Mouse (Mus musculus): Measurements from ENCODE around the gene Unc80. TPM values are rescaled to one million over a fixed set of nuclear protein-coding genes. Genes with fewer than 3 reads are reported as not detected.
"Not testable (repeated sequence)": the region's sequence is repeated elsewhere in the genome, so short reads cannot be mapped to it uniquely, and the experiment has no call there.

Gene Unc80
- total RNA-seq, 2 experiments from 2014 or later: not detected

DNA sequence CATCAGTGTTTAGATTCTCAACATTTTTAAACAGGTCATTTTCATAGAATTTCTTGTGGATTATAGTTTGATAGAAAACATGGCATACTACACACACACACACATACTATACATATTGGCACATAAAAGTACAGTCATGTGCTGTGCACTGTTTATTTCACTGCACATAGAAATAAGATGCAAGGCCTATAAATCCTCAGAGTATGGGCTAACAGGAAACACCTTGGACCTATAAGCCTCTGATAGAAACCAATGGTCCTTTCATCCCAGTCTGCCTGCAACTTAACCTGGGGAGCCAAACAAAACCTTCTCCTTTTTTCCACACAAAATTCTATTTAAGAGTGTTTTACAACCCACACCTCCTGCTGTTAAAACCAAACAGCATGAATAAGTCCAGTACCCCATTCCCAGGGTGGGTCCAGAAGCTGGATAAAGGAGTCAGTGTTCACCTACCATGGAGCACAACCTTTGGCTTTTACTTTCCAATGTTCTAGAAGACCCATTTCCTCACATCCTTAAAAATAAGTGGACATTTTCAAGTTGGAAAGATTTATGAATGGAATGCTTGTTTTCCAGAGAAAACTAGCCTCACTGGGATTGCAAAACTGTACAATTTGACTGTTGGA is 129.1 kb downstream of the Unc80 start:
- ATAC-seq (replicated peaks; ENCODE audit: low FRiP score, poor library complexity, severe bottlenecking): no peak

DNA sequence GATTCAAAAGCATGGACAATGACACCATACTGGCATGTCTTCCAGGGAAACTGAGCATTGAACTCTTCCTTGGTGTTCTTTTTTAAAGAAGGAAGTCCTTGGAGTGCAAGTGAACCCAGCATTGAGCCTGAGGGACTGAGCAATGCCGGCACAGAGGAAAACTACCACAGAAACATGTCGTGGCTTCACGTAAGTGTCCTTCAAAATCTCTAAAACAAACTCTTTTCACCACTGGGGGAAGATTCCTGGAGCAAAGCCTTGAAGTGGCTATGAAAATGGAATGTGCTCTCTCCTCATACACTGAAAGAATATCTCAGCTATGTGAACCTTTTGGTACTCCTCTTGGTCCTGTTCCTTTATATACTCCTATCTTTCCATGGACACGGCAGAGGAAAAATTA is 140.1 kb downstream of the Unc80 start:
- ATAC-seq (replicated peaks; ENCODE audit: low FRiP score, poor library complexity, severe bottlenecking): no peak

DNA sequence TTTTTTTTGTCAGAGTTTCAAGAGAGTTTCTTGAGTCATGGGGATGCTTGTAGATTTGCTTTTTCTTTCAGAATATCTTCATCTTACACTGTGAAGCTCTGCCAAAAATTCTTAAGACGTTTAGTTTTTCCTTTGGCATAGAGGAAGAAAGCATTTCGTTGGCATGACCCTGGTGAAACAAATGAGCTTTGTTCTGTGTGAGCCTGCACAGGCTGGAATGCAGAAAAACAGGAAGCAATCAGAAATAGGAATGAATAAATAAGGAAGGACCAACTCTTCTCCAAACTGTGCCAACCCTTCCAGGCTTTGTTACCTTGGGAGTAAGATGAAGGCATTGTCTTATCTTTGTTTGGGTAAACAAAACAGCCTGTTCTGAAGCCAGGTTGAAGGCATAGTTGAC is 149.0 kb downstream of the Unc80 start:
- ATAC-seq (replicated peaks; ENCODE audit: low FRiP score, poor library complexity, severe bottlenecking): no peak

DNA sequence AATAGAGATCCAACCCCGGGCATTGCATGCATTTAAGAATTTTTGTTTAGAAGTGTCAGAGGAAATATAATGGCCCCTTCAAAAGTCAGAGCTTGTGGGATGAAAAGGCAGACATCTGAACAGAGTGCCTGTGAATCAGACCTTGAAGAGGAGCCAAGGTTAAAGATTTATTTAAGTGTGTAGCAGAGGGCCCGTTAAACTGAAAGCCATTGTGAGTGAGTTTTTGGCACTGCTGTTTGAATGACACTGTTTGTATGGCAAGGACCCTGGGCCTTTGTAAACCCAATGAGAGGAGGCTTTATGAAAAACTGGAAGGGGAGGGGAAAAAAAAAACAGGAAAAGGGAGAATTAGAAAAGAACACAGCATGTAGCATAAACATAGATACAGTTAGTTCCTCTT is 170.0 kb downstream of the Unc80 start:
- ATAC-seq (replicated peaks; ENCODE audit: low FRiP score, poor library complexity, severe bottlenecking): no peak

DNA sequence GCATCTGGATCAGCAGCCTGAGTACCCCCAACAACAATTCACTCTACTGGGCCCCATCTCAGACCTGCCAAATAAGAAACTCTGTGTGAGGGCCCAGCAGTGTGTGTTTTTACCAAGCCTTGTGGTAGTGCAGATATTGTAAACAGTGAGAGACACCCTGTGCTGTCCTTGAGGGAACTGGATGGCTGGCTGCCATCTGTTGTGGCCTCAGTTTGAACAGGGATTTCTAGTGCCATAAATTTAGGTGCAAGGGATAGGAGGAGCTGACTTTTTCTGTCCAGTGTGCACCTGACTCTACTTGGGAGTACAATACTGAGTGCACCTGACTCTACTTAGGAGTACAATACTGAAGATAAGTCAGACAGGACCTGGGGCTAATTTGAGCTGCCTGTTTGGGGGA is 178.7 kb downstream of the Unc80 start:
- ATAC-seq (replicated peaks; ENCODE audit: low FRiP score, poor library complexity, severe bottlenecking): no peak

DNA sequence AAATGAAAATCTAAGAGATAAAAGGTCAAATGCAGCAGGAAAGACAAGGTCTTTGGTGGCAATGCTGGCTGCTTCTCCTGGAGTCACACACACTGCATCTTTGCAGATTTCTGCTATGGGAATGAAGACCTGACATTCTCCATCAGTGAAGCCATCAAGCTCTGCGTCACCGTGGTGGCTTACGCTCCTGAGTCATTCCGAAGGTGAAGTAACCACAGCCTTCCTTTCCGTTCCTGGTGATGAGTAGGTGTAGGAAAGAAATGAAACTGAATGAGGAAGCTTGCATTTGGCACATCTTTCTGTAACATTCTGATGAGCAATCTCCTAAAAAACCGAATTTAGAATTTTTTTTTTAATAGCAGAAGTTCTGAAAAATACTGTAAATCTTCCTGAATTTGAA is 181.4 kb downstream of the Unc80 start:
- ATAC-seq (replicated peaks; ENCODE audit: low FRiP score, poor library complexity, severe bottlenecking): no peak

DNA sequence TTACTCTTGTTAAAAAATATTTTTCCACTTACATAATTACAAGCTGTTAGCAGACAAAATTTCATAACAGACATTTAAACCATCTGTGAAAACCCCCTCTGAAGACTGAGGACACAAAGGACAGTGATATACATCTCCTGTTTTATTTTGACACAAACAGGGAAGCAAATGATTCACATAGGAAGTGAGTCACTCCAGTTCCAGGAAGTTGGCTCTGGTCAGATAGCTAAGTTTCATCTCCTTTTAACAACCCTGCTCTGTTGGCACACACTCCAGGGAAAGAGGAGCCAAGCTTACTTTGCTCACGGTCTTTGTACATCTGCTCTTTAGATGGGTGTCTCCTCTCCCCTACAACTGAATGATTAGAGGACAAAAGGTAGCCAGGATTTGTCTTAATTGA is 181.8 kb downstream of the Unc80 start:
- ATAC-seq (replicated peaks; ENCODE audit: low FRiP score, poor library complexity, severe bottlenecking): no peak

DNA sequence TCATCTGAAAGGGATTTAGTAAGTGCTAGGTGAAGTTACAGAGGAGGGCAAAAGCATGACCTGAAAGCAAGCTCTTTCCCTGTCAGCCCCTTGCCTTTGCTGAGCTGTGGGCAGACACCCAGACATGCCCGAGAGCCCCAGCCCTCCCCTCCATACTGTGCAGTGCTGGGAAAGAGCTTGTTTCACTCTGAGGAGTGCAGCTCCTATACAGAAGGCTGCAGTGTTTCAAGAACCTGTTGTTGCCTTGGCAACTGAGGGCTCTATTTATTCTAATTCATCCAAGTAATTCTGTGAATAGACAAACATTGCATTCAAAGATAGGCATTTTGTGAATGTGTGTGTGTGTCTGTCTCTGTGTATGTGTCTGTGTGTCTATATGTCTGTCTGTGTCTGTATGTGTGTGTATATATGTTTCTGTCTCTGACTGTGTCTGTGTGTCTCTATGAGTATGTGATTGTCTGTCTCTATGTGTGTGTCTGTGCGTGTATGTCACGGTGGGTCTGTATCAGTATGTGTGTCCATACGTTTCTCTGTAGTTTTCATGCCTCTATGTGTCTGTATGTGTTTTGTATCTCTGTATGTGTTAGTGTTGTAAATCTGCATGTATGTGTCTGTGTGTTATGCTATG is 187.1 kb downstream of the Unc80 start:
- no peak for ATAC-seq (replicated peaks; ENCODE audit: low FRiP score, poor library complexity, severe bottlenecking)

DNA sequence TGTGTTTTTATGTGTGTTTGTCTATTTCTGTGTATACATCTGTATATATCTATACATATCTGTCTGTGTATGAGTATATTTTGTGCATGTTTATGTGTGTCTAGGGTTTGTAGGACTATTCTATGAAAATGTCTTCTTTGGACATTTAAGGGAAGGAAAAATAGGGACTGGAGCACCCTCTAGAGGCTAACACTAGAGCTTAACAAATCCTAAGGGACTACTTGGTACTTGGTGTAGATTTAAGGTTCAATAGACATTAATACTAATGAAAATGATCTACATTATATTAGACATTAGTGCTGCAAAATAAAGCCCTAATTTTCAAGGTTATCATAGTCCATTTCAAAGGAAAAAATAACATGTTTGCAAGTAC is 187.6 kb downstream of the Unc80 start:
- ATAC-seq (replicated peaks; ENCODE audit: low FRiP score, poor library complexity, severe bottlenecking): no peak

DNA sequence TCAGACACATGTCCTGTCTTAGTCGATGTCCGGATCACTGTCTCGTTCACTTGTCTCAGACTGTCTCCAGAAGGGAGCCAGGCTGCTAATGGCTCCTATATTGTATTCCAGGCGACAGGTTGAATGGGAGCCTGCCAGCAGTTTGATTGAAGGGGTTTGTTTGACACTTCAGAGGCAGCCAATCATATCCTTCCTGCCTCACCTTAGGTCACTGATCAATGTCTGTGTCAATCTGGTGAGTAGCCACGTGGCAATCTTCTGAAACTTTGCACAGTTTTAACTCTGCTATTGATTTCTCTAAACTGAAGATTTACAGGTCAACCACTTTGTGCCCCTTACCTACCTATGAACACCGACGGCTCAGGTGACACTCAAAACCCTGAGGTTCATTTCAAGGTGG is 203.3 kb downstream of the Unc80 start:
- no peak for ATAC-seq (replicated peaks; ENCODE audit: low FRiP score, poor library complexity, severe bottlenecking)

DNA sequence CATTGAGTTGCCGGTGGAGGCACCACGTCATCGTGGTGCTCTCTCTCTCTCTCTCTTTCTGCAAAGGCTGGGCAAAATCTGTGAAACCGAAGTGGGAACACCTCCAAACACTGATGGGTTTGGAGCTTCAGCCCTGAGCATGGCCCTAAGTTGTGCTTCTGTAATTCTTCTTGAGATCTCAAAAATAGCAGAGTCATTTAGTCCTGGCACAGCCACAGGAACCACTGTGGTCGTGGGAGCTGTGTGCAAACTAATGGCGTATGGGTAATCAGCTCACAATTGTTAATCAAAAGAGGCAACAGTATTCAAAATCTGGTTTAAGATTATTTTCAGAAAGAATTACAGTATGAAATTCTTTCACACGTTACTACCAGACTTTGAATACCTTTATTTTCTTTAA is 204.6 kb downstream of the Unc80 start:
- ATAC-seq (replicated peaks; ENCODE audit: low FRiP score, poor library complexity, severe bottlenecking): no peak

DNA sequence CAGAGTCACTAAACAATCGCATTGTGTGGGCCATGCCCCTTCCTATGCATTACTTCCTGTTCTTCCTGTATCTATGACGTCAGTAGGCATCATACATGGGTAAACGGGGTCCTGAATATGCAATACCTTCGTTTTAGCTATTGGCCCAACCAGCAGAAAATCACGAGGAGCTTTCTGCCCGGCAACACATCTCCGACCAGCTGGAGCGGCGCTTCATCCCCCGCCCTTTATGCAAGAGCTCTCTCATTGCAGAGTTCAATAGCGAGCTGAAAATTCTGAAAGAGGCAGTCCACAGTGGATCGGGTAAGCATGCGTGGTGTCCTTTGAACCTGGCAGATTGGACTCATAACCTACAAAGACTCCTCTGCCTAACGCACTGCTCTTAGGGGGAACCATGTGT is 209.8 kb downstream of the Unc80 start:
- no peak for ATAC-seq (replicated peaks; ENCODE audit: low FRiP score, poor library complexity, severe bottlenecking)

DNA sequence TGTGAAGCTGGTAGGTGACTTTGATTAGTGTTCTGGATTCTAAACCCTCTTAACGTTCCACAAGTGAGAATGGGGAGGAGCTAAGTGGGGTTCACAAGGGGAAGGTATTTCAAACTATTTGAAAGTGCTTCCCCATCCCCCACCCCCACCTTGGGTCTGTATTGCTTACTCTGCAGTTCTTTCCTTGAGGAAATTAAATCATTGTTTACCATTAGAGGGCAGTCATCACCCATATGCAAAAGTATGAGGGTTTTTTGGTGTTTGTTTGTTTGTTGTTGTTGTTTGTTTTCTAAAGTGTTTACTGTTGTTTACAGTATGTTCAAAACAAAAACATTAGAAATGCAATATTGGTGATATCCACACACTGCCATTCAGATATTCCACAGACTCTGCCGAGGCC is 210.5 kb downstream of the Unc80 start:
- no peak for ATAC-seq (replicated peaks; ENCODE audit: low FRiP score, poor library complexity, severe bottlenecking)

DNA sequence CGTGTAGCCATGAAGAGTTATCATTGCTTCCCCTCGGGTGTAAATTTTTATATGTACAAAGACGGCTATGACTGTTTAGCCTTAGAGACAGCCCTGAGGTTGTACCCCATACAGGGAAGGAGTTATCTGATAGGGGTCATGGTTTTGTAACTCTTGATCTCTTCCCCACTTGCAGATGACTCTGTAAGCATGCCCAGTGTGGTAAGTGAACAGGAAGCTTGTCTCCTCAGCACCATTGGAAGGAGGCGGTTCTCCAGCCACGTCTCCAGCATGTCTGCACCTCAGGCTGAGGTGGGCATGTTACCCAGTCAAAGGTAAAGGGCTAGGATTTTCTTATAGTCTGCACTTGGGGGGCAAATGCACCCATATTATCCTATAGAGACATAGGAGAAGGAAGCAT is 214.8 kb downstream of the Unc80 start:
- no peak for ATAC-seq (replicated peaks; ENCODE audit: low FRiP score, poor library complexity, severe bottlenecking)

DNA sequence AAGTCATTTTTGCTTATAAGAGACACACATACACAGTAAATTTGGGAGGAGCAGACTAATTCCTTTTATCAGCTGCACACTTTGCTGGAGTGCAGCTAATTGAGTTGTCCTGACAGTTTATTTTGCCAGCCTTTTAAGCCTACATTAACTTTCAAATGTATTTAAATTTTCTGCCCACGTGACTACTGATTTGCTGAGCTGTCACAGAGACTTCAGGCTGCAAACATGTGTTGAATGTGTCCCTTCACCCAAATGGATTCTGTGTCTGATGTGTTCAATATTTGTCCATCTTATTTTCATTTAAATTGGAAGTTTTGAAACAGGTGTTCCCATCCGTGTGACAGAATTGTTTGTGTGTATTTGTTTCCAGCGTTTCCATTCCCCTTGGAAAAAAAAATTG is 223.6 kb downstream of the Unc80 start:
- ATAC-seq (replicated peaks; ENCODE audit: low FRiP score, poor library complexity, severe bottlenecking): no peak

DNA sequence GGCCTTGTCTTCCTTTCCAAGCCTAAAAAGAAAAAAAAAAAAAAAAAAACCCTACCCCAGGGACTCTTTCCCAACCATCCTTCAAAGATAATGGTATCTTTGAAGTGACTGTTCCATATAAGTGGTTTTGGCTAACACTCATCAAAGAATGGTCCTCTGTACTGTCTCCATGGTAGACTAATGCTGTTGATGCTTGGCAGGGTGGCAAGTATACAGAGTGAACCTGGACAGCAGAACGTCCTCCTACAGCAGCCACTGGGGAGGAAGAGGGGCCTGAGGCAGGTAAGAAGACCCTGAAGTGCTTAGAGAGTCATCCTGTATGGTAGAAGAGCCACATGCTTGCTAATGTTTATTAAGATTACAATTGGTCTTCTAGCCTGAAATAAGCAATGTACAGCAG is 224.1 kb downstream of the Unc80 start:
- ATAC-seq (replicated peaks; ENCODE audit: low FRiP score, poor library complexity, severe bottlenecking): no peak

DNA sequence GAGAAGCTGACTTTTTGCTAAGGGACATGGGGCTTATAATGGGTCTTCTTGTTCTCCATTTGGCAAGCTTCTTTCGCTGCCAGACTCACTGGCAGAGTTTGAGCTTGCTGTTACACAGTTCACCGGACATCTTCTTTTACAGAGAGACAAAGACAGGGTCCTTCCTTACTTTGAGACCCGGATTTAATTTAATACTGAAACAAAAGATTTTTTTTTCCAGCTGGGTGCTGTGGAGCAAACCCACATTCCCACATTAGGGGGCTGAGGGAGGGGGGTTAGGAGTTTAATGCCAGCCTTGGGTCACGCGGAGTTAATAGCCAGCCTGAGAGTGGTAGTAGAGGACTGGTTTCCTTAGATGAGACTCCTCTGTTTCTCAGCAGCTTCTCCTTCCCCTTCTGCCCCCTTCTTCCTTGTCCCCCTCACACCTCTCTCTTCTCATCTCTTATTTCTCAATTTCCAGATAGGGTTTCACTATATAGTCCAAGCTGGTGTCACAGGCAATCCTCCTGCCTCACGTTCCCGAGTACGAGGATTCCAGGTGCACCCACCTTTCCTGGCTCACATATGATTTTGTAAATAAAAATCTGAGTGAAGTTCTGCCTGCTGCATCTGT is 224.7 kb downstream of the Unc80 start:
- ATAC-seq (replicated peaks; ENCODE audit: low FRiP score, poor library complexity, severe bottlenecking): no peak

DNA sequence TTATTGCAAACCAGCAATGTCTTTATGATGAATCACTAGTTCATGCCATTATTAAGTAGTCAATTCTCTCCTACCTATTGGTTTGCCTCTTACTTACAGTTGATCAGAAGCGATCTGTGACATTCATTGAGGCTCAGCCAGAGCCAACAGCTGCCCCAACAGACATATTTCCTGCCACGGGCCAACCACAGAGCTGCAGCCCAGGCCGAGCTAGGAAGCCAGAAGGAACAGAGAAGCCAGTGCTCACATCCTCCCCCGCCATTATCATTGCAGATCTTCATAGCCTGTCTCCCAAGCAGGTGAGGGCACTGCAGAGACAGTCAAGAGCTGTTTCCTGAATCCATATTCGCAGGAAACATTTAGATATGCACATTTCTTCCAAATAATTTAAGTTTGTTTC is 226.1 kb downstream of the Unc80 start:
- no peak for ATAC-seq (replicated peaks; ENCODE audit: low FRiP score, poor library complexity, severe bottlenecking)

DNA sequence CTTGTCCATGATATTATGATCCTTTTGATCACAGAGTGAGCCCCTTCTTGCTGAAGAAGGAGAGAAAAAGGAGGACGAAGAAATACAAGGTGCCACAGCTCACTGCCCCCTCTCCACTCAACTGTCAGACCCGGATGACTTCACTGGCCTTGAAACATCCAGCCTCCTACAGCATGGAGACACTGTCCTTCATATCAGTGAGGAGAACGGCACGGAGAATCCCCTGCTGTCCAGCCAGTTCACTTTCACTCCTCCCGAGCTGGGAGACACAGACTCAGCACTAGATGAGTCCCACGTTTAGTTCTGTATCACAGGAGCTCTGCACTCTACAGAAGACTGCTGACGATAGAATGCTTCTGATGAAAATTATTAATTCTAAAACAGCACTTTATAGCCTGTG is 227.1 kb downstream of the Unc80 start:
- no peak for ATAC-seq (replicated peaks; ENCODE audit: low FRiP score, poor library complexity, severe bottlenecking)

DNA sequence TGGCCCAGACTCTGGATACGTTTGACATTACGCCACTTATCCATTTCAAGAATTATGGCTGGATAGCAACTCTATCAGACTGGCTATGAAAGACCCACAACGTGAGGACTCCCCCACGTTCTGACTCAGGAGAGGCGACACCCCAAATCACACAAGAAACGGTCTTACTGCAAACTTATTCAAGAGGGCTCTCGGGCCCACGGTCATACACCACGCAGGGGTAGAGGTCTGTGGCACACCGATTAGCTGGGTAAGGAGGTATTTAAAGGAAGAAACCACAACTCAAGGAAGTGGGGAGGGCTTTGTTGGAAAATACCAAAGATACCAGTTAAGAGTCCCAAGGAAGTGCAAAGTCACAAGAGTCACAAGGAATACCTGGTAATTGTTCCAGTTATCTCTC is 231.5 kb downstream of the Unc80 start:
- ATAC-seq (replicated peaks; ENCODE audit: low FRiP score, poor library complexity, severe bottlenecking): not testable (repeated sequence)

DNA sequence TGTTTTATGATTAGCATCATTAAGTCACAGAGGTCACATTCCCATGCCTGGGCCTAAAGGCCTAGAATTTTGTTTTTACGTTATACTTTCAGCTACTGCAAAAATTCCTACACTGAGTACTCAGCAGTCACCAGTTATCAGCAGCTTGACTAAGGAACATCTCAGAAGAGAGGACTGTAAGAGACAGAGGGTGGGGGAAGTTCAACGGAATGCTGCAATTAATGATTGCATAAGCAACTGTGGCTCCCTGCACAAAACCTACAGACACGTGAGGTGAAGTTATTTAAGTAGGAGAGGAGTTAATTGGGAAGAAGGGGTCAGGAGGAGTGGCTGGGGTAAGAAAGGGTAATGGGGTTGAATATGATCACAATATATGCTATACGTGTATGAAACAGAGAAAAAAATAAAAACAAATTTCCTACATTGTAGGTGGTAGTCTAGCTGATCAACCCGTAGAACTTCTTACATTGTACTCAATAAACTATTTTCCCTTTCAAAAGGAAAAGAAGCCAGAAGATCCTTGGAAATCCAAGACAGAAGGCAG is 232.1 kb downstream of the Unc80 start:
- no peak for ATAC-seq (replicated peaks; ENCODE audit: low FRiP score, poor library complexity, severe bottlenecking)
